In the genomic region with DNA sequence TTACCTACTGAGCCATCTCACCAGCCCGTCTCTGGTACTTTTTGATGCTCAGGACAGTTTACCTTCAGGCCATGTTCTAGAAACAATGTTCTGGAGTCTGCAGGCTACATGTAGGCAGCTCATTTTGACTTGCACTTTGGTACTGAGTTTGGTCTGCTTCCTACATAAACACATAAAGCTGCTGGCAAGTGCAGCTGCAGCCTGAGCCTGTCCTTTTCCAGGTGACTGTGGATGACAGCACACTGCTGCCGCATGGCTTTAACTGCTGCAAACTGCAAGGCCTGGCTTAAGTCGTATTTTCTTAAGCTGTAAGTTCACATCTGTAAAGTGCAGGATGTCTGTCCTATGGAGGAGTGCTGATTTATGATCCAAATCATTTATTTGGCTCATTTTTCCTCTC, we compare ENCODE assay signal across 13 mouse cellular contexts.
"Had no signal": no experiment of that assay in that cellular context is flagged by ENCODE, and none has a peak within 500 bp of the region (broad histone marks: within the 10 kb centered on the region; RNA-seq: fewer than 3 reads in every experiment).

No protein-coding gene starts in this region.

- H3K4me3 ChIP-seq: limb, embryonic 12.5 days; myocyte; neural tube, embryonic 15.5 days had no signal

- H3K4me2 ChIP-seq: limb, embryonic 12.5 days; neural tube, embryonic 15.5 days had no signal

- H3K27ac ChIP-seq: limb, embryonic 12.5 days; liver, embryonic 14.5 days; neural tube, embryonic 15.5 days had no signal

- H3K27me3 ChIP-seq: limb, embryonic 12.5 days; neural tube, embryonic 15.5 days had no signal

- H3K9ac ChIP-seq: limb, embryonic 12.5 days; liver, embryonic 14.5 days; neural tube, embryonic 15.5 days had no signal

- H3K36me3 ChIP-seq: limb, embryonic 12.5 days; neural tube, embryonic 15.5 days had no signal

- ATAC-seq: hindbrain, embryonic 16.5 days; lung, postnatal 0 days had no signal

- DNase-seq: layer of hippocampus, adult 9-11 months; layer of hippocampus, postnatal 36 days; lung, adult 2 months; lung, postnatal 36 days; midbrain, embryonic 14.5 days; right cerebral cortex, adult 18-20 months; thymus, postnatal 36 days had no signal

- H3K9me3 ChIP-seq: limb, embryonic 12.5 days; neural tube, embryonic 15.5 days had no signal

- H3K4me1 ChIP-seq: limb, embryonic 12.5 days had no signal
